Mouse (Mus musculus): Measurements from ENCODE around the gene Dusp23.

GRCm38 (mm10) chr1:172637801-172638200, 5.0 kb upstream of the Dusp23 start:
- no peak for TF ChIP-seq CTCF (IDR thresholded peaks at IDR 0.05; ENCODE audit: low read depth)
- no peak for TF ChIP-seq EP300 (IDR thresholded peaks at IDR 0.05; ENCODE audit: low read depth)

All from liver, embryonic 14.5 days (tissue).